Mouse (Mus musculus) kidney, adult 2 months (tissue): ENCODE measurements around the gene Gsk3a. TPM values are rescaled to one million over a fixed set of nuclear protein-coding genes. Genes with fewer than 3 reads are reported as not detected.

Experiments
- DNase-seq: peaks from one replicate; pipeline ENCODE4 v3.0.0; 2021
- H3K27ac ChIP-seq: fragments of 200-500 bp; 2 replicates; pipeline ENCODE4 v1.5.1; 2012; ENCODE audit warnings: low read depth, low read length, control low read depth, inconsistent platforms; ENCODE audit not compliant: insufficient read depth
- H3K27me3 ChIP-seq: fragments of 200-500 bp; replicated peaks from 2 replicates; pipeline ENCODE4 v1.6.1; 2012; ENCODE audit warnings: mild to moderate bottlenecking, moderate library complexity, low read length, inconsistent platforms; ENCODE audit not compliant: control insufficient read depth, insufficient read depth
- H3K36me3 ChIP-seq: fragments of 200-500 bp; 2 replicates; pipeline ENCODE4 v1.6.1; 2012; ENCODE audit warnings: mild to moderate bottlenecking, moderate library complexity, low read length, inconsistent platforms; ENCODE audit not compliant: control insufficient read depth, insufficient read depth
- H3K4me1 ChIP-seq: fragments of 200-500 bp; 2 replicates; pipeline ENCODE4 v1.6.1; 2011; ENCODE audit warnings: low read length; ENCODE audit not compliant: control insufficient read depth, insufficient read depth
- H3K4me3 ChIP-seq: fragments of 200-500 bp; 2 replicates; pipeline ENCODE4 v1.5.1; 2011; ENCODE audit warnings: mild to moderate bottlenecking, low read depth, low read length, control low read depth; ENCODE audit not compliant: insufficient read depth
- CTCF ChIP-seq: fragments of 200-500 bp; conservative IDR thresholded peaks from 2 replicates; pipeline ENCODE4 v1.5.1; 2011; ENCODE audit warnings: low read depth, mild to moderate bottlenecking, control low read depth, low read length, moderate library complexity, mixed read lengths; ENCODE audit not compliant: insufficient read depth, insufficient read length
- POLR2A ChIP-seq: fragments of 200-500 bp; IDR thresholded peaks from one replicate; pipeline ENCODE4 v1.6.1; 2011; ENCODE audit warnings: low read depth, low read length, control low read depth
- WGBS: fragments of 180-500 bp; shearing (Covaris S2); methylation state at CpG from one replicate; pipeline ENCODE4 v1.1.7; 2018; 5-methylcytosine and 5-hydroxymethylcytosine counted together
- polyA plus RNA-seq: library from polyadenylated mRNA; depleted of rRNA; stranded (reverse); fragments of >200 nt; gene quantifications from 2 replicates; pipeline ENCODE4 v1.2.3, GENCODE M21; 2012; rRNA removed

The Gsk3a gene
- polyA plus RNA-seq, 1 experiment = 128 TPM

GRCm38 (mm10) chr7:25178787-25179605 is 58.7 kb downstream of the Gsk3a start:
- peaks cover 3% of the 10 kb centered on the region; the same call in 1 of the 2 replicates for H3K27me3 ChIP-seq
- no peak for TF ChIP-seq POLR2A
- TF ChIP-seq CTCF = no peak
- H3K36me3 ChIP-seq = no peaks in the 10 kb centered on the region
- no peak for DNase-seq
- no peaks in the 10 kb centered on the region for H3K4me1 ChIP-seq
- WGBS = 2% methylated on average over 56 of the region's 56 CpGs
- H3K4me3 ChIP-seq = peak overlapping the region; percentile 13; the same call in 1 of the 2 replicates
- H3K27ac ChIP-seq = no peak overlapping the region

GRCm38 (mm10) chr7:25178317-25178716 is 59.3 kb downstream of the Gsk3a start:
- H3K27ac ChIP-seq = no peak overlapping the region
- 1% methylated on average over 16 of the region's 17 CpGs for WGBS
- DNase-seq = no peak
- H3K4me3 ChIP-seq = no peak overlapping the region
- TF ChIP-seq POLR2A = no peak
- TF ChIP-seq CTCF = no peak
- H3K27me3 ChIP-seq = peaks cover 3% of the 10 kb centered on the region; the same call in 1 of the 2 replicates
- H3K4me1 ChIP-seq = no peaks in the 10 kb centered on the region
- H3K36me3 ChIP-seq = no peaks in the 10 kb centered on the region

Other genes with a start within 250 kb of the Gsk3a start
- 1.4 and 1.8 TPM in 2 replicates for gene Atp1a3, start 231.9 kb downstream of the Gsk3a start, polyA plus RNA-seq
- 17.1 and 24.3 TPM in 2 replicates for gene Grik5, start 165.5 kb downstream of the Gsk3a start, polyA plus RNA-seq
- gene Zfp574, start 165.3 kb downstream of the Gsk3a start, polyA plus RNA-seq = 20.6 and 27.0 TPM in 2 replicates
- 1.1 and 2.6 TPM in 2 replicates for gene Pou2f2, start 58.1 kb downstream of the Gsk3a start, polyA plus RNA-seq
- 34.8 and 43.7 TPM in 2 replicates for gene Dedd2, start 17.2 kb downstream of the Gsk3a start, polyA plus RNA-seq
- gene Zfp526, start 16.4 kb downstream of the Gsk3a start, polyA plus RNA-seq = 8.9 and 10.8 TPM in 2 replicates
- 37.0 and 46.2 TPM in 2 replicates for gene Erf, start 12.9 kb upstream of the Gsk3a start, polyA plus RNA-seq
- 41.8 and 41.9 TPM in 2 replicates for gene Cic, start 29.9 kb upstream of the Gsk3a start, polyA plus RNA-seq
- gene Pafah1b3, start 60.1 kb upstream of the Gsk3a start, polyA plus RNA-seq = 48.9 and 50.2 TPM in 2 replicates
- 0.08 TPM in 1 of 2 replicates, not detected in the other for gene Prr19, start 63.6 kb upstream of the Gsk3a start, polyA plus RNA-seq
- 0.28 and 0.35 TPM in 2 replicates for gene Tmem145, start 68.3 kb upstream of the Gsk3a start, polyA plus RNA-seq
- gene Megf8, start 79.3 kb upstream of the Gsk3a start, polyA plus RNA-seq = 23.5 and 29.8 TPM in 2 replicates
- gene Cnfn, start 131.9 kb upstream of the Gsk3a start, polyA plus RNA-seq = not detected in 2 replicates
- gene Lipe, start 160.9 kb upstream of the Gsk3a start, polyA plus RNA-seq = 63.4 and 63.8 TPM in 2 replicates
- gene Cxcl17, start 175.0 kb upstream of the Gsk3a start, polyA plus RNA-seq = 0.11 and 0.18 TPM in 2 replicates
- 32.1 TPM in 2 replicates for gene Ceacam1, start 239.8 kb upstream of the Gsk3a start, polyA plus RNA-seq